Mouse (Mus musculus) stomach, embryonic 16.5 days (tissue): Measurements from ENCODE around the gene Ankrd13b. TPM values are rescaled to one million over a fixed set of nuclear protein-coding genes. Genes with fewer than 3 reads are reported as not detected.
A peak's percentile ranks its signal among the peaks of the same experiment; 100 is the strongest.
"Not testable (repeated sequence)": the region's sequence is repeated elsewhere in the genome, so short reads cannot be mapped to it uniquely, and the experiment has no call there.

Source experiments
- ATAC-seq: fragments of 200-750 bp; cut with Nextera tagmentation; 2 replicates; pipeline ENCODE4 v1.8.0; 2017; ENCODE audit warnings: moderate number of reproducible peaks, moderate TSS enrichment; ENCODE audit not compliant: insufficient read depth, low FRiP score
- H3K27ac ChIP-seq: fragments of 300-500 bp; sonication (generic); 2 replicates; pipeline ENCODE4 v1.5.1; 2014; ENCODE audit warnings: low read length
- H3K27me3 ChIP-seq: fragments of 300-500 bp; sonication (generic); 2 replicates; pipeline ENCODE4 v1.6.1; 2014; ENCODE audit warnings: low read length, control low read depth, mixed read lengths; ENCODE audit not compliant: control insufficient read depth, insufficient read depth
- H3K36me3 ChIP-seq: fragments of 300-500 bp; sonication (generic); 2 replicates; pipeline ENCODE4 v1.6.1; 2014; ENCODE audit warnings: low read length; ENCODE audit not compliant: control insufficient read depth, insufficient read depth
- H3K4me1 ChIP-seq: fragments of 300-500 bp; sonication (generic); 2 replicates; pipeline ENCODE4 v1.6.1; 2014; ENCODE audit warnings: low read length, control low read depth, mixed read lengths; ENCODE audit not compliant: control insufficient read depth, insufficient read depth
- H3K4me2 ChIP-seq: fragments of 300-500 bp; sonication (generic); 2 replicates; pipeline ENCODE4 v1.6.1; 2014; ENCODE audit warnings: low read depth, low read length, mixed read lengths
- H3K4me3 ChIP-seq: fragments of 300-500 bp; sonication (generic); replicated peaks from 2 replicates; pipeline ENCODE4 v1.5.1; 2014; ENCODE audit warnings: mild to moderate bottlenecking, low read length
- H3K9ac ChIP-seq: fragments of 300-500 bp; sonication (generic); 2 replicates; pipeline ENCODE4 v1.6.1; 2014; ENCODE audit warnings: low read length
- H3K9me3 ChIP-seq: fragments of 300-500 bp; sonication (generic); replicated peaks from 2 replicates; pipeline ENCODE4 v1.6.1; 2016; ENCODE audit warnings: low read length, control low read depth; ENCODE audit not compliant: control insufficient read depth
- WGBS: fragments of 180-500 bp; shearing (Covaris S2); extraction: QIAGEN DNeasy Blood & Tissue Kit; methylation state at CpG from one replicate; pipeline ENCODE4 v1.1.7; 2014; 5-methylcytosine and 5-hydroxymethylcytosine counted together
- polyA plus RNA-seq: library from polyadenylated mRNA; unstranded; fragments of >200 nt; fragmentation: Nextera tagmentation; extraction: Ambion mirVana; gene quantifications from 2 replicates; pipeline ENCODE4 v1.2.1, GENCODE M21; 2015

Gene Ankrd13b
- polyA plus RNA-seq, result 2.4 and 2.8 TPM in 2 replicates

DNA sequence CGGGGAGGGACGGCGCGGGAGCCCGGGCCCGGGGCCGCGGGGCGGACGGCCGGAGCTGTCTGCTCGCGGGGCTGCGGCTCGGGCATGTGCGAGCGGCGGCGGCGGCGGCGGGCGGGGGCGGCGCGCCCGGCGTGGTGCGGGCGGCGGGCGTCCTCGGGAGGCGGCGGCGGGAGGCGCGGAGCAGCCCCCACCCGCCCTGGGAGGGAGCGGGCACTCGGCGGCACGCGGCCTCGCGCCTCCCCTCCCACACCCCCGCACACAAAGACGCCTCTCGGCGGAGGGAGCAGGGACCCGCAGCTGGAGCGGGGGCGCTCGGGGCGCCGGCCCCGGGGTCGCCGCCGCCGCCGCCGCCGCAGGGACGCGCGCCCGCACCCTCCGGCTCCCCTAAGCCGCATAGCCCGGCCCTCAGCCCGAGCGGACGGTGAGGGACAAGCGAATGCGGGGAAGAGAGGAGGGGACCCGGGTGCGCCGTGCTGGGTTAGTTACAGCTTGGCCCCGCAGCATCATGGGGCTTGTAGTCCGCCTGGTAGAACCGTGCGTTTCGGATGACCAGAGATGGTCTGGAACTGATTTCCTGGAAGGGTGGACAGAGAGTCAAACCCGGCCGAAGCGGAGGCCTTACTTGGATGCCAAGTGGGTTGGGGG, at the start of gene Ankrd13b:
Gene Ankrd13b, minus strand, starts transcription at position 88 of the 645 bp plus-strand sequence.
- peak; percentile 22; the same call in 1 of the 2 replicates for ATAC-seq
- H3K4me3 ChIP-seq, result peak within 1 kb of the TSS; percentile 84
- peak within 1 kb of the TSS; percentile 89 for H3K27ac ChIP-seq
- peak within 1 kb of the TSS; percentile 91 for H3K9ac ChIP-seq
- WGBS, result 1% methylated on average over 61 of the region's 87 CpGs
- no peaks in the 10 kb centered on the region for H3K9me3 ChIP-seq
- H3K36me3 ChIP-seq, result no peaks in the 10 kb centered on the region
- H3K27me3 ChIP-seq, result no peaks in the 10 kb centered on the region
- H3K4me1 ChIP-seq, result peaks cover 54% of the 10 kb centered on the region
- peak within 1 kb of the TSS; percentile 90 for H3K4me2 ChIP-seq

DNA sequence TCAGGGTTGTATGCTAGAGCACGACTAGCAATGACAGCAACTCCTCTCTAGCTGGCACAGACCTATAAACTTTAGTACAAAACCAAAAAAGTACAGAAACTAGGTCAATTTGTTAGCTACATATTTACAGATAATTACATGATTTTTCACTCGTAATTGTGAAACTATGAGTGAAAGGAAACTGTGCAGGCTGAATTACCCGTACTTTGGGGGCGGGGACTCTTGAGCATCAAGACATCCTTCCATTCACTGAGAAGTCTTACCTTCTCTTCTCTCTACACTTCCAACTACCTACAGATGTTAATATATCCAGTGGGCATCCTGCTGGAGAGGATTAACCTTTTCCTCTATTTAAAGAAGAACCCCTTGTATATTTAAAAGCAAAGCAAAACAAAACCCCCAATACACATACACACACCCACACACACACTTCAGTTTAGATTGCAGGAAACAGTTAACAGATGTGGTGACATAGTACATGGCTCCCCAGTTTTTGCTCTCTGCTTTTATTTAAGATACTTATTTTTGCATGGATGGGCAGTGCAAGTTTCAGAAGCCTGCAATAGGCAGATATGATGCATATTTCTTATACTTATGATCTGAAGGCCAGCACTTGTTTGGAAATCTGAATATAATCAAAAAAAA, 42.8 kb upstream of the Ankrd13b start:
- Histone ChIP-seq H3K27ac (no peak overlapping the region), H3K27me3 (no peaks in the 10 kb centered on the region), H3K36me3 (no peaks in the 10 kb centered on the region), H3K9ac (no peak overlapping the region), H3K4me3 (no peak overlapping the region), H3K4me1 (no peaks in the 10 kb centered on the region), H3K4me2 (no peak overlapping the region), H3K9me3 (no peaks in the 10 kb centered on the region)
- ATAC-seq, result no peak
- WGBS, result 84% methylated on average over 4 of the region's 4 CpGs

DNA sequence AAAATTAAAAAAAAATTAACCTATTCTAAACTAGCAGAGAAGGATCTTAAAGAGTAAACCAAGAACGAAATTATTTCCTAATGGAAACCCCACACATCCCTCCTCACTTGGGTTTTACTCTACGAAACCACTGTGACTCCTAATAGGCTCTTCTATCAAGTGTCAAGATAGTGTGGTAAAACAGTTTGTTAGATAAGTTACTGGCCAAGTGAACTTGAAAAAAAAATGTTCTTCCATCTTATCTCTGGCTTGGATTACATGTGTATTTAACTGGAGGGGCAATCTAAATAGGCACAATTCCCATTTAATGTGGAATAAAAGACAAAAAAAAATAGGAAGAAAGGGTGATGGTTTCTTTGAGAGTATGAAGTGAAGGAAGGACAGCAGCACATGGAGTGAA, 41.4 kb upstream of the Ankrd13b start:
- H3K9me3 ChIP-seq, result no peaks in the 10 kb centered on the region
- H3K4me2 ChIP-seq, result no peak overlapping the region
- H3K36me3 ChIP-seq, result no peaks in the 10 kb centered on the region
- WGBS, result 74% methylated on average over 2 of the region's 2 CpGs
- H3K27ac ChIP-seq, result no peak overlapping the region
- ATAC-seq, result no peak
- H3K4me3 ChIP-seq, result no peak overlapping the region
- H3K27me3 ChIP-seq, result no peaks in the 10 kb centered on the region
- H3K4me1 ChIP-seq, result no peaks in the 10 kb centered on the region
- no peak overlapping the region for H3K9ac ChIP-seq

DNA sequence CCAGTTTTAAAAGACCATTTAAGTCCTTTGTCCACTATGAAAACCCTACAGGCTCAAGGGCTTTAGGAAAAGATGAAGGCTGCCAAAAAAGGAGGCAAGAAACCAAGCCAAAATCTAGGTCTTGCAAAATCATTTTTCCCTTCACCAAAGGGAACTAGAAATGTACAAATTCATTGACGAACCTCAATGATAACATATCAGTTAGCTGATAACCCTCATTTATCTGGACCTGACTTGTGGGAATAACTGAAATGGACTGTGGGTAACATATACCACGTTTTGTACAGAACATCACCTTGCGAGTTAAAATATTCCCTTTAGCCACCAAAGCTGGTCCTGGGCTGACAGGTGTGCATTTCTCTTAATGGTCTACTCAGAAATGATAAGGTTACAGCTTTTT, 40.2 kb upstream of the Ankrd13b start:
- Histone ChIP-seq H3K27ac (no peak overlapping the region), H3K9me3 (no peaks in the 10 kb centered on the region), H3K4me3 (no peak overlapping the region), H3K36me3 (no peaks in the 10 kb centered on the region), H3K9ac (no peak overlapping the region), H3K4me2 (no peak overlapping the region), H3K4me1 (no peaks in the 10 kb centered on the region), H3K27me3 (no peaks in the 10 kb centered on the region)
- no peak for ATAC-seq
- WGBS, result 66% methylated on average over 3 of the region's 3 CpGs

DNA sequence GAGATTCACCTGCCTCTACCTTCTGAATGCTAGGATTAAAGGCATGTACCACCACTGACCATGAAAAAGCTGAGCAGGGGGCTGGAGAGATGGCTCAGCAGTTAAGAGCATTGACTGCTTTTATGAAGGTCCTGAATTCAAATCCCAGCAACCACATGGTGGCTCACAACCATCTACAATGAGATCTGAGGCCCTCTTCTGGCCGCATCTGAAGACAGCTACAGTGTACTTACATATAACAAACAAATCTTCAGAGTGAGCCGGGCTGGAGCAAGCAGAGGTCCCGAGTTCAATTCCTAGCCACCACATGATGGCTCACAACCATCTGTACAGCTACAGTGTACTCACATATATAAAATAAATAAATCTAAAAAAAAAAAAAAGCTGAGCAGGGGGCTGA, 38.9 kb upstream of the Ankrd13b start:
- not testable (repeated sequence) for ATAC-seq, H3K27me3 ChIP-seq
- WGBS, result 86% methylated on average over 3 of the region's 3 CpGs

DNA sequence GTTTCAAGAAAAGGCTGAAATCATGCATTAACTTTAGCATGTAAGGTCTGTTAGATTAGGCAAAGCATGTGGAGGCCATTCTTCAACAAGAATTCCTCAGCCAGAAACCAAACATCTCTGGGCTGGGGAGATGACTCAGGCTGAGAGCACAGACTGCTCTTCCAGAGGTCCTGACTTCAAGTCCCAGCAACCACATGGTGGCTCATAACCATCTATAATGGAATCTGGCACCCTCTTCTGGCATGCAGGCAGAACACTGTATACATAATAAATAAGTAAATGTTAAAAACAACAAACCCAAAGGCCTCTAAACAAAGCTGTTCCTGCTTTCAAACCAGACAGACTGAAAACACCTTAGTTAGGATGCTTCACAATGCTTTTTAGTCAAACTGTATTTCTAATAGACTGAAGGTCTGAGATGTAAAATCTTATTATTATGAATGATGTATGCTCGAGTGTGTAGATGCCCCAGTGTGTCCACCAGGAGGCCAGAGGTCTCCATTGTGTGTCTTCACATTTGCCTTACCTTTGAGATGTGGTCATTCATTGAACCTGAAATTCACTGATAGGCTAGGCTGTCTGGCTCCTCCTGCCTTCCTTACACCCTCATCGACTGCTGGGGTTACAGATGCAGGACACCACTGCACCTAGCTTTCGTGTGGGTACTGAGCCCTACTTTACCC, 36.5 kb upstream of the Ankrd13b start:
- Histone ChIP-seq H3K4me1 (no peaks in the 10 kb centered on the region), H3K4me2 (no peak overlapping the region), H3K9ac (no peak overlapping the region), H3K27me3 (no peaks in the 10 kb centered on the region), H3K27ac (no peak overlapping the region), H3K36me3 (no peaks in the 10 kb centered on the region), H3K4me3 (no peak overlapping the region), H3K9me3 (no peaks in the 10 kb centered on the region)
- no peak for ATAC-seq
- 68% methylated on average over 3 of the region's 3 CpGs for WGBS

More for the DNA sequence above, 38.9 kb upstream of the Ankrd13b start:
- H3K4me3 ChIP-seq, H3K27ac ChIP-seq, H3K9me3 ChIP-seq, H3K9ac ChIP-seq, H3K4me1 ChIP-seq, H3K36me3 ChIP-seq, H3K4me2 ChIP-seq: not testable (repeated sequence)

DNA sequence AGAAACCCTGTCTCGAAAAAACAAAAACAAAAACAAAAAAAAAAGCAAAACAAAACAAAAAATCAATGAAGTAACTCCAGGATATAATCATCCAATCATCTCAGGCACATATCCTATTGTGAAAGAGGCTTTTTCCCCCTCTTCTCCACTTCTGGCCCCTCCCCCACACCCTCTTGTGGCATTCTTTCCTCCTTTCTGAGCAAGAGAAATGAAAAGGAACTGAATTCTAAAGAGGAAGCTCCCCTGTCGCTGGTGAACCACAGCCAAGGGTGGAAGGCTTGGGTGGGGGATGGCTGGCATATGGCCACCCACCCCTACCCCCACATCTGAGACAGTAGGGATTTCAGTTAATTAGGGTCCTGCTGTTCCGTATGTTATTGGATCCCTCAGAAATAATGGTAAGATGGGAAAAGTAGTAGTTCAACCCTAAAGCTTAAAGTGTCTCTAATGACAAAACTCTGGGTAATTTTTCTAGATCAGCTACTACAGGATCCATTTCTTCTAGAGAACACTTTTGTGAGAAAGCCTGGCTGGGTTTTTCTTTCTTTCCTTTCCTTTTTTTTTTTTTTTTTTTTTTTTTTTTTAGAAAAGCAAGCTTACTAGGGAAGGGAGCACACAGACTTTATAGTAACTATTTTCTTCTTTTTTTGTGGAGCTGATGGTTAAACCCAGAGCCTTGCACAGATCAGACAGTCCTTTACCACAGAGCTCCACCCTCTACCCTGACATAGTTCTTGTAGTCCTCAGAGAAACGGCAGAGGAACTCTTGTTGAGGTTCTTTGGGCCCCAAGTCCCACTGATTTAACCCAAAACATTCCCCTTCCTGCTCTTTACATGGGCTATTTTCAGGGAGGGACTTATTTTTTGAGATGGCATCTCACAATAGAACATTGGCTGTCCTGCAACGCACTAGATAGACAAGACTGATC, 31.4 kb upstream of the Ankrd13b start:
- Histone ChIP-seq H3K4me2 (no peak overlapping the region), H3K27ac (no peak overlapping the region), H3K27me3 (peaks cover 12% of the 10 kb centered on the region; the same call in 1 of the 2 replicates), H3K4me3 (no peak overlapping the region), H3K36me3 (no peaks in the 10 kb centered on the region), H3K9me3 (no peaks in the 10 kb centered on the region), H3K4me1 (peaks cover 4% of the 10 kb centered on the region; the same call in 1 of the 2 replicates), H3K9ac (no peak overlapping the region)
- no peak for ATAC-seq
- 55% methylated on average over 5 of the region's 5 CpGs for WGBS

DNA sequence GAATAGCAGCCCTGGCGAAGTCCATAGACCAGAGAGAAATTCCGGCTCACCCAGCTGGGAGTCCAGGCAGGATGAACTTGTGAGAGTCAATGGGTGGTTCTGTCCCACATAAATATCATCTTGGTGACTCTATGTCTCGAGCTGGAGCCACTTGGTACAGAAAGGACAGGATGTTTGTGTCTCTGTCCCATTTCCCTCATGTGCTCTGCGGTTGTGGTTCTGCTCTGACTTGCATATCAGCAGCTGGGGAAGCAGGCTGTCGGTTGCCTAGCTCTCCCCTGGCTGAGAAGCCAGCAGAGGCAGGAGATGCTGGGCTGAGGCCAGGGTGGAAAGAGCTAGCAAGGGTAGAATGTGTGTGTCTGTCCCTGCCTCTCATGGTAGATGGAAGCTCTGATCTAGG, 29.6 kb upstream of the Ankrd13b start, which contains the start of gene Gm10392:
Gene Gm10392, minus strand, starts transcription at position 156 of the 400 bp plus-strand sequence.
- ATAC-seq, result no peak
- peak within 1 kb of the TSS; percentile 9; the same call in 1 of the 2 replicates for H3K9ac ChIP-seq
- no peak within 1 kb of the TSS; the same call in 1 of the 2 replicates for H3K27ac ChIP-seq
- H3K4me2 ChIP-seq, result no peak within 1 kb of the TSS
- no peaks in the 10 kb centered on the region for H3K9me3 ChIP-seq
- no peak within 1 kb of the TSS for H3K4me3 ChIP-seq
- peaks cover 12% of the 10 kb centered on the region; the same call in 1 of the 2 replicates for H3K27me3 ChIP-seq
- 70% methylated on average over 5 of the region's 5 CpGs for WGBS
- no peaks in the 10 kb centered on the region for H3K36me3 ChIP-seq
- H3K4me1 ChIP-seq, result peaks cover 19% of the 10 kb centered on the region
